Mouse (Mus musculus) lung, postnatal 14 days (tissue): ENCODE measurements around the gene 9430015G10Rik.

Experiments used
- DNase-seq: peaks from one replicate; pipeline ENCODE4 v3.0.0; 2021

9430015G10Rik gene

GRCm38 (mm10) chr4:156109570-156110331 lies at the start of gene 9430015G10Rik:
Gene 9430015G10Rik, plus strand, starts transcription at chr4:156109982.
- DNase-seq = peak; percentile 97

- no peak for DNase-seq
These were observed 45.8 kb upstream of the 9430015G10Rik start for GRCm38 (mm10) chr4:156063861-156064509.

GRCm38 (mm10) chr4:156064510-156064897 lies 45.3 kb upstream of the 9430015G10Rik start:
- DNase-seq = no peak

- no peak for DNase-seq
These were observed 44.5 kb upstream of the 9430015G10Rik start for GRCm38 (mm10) chr4:156065156-156065894.

GRCm38 (mm10) chr4:156067256-156067949 lies 42.4 kb upstream of the 9430015G10Rik start:
- DNase-seq = no peak

- DNase-seq = no peak
These were observed 40.1 kb upstream of the 9430015G10Rik start for GRCm38 (mm10) chr4:156069701-156070100.

GRCm38 (mm10) chr4:156070276-156070675 lies 39.5 kb upstream of the 9430015G10Rik start:
- DNase-seq = no peak

GRCm38 (mm10) chr4:156070716-156071115 lies 39.1 kb upstream of the 9430015G10Rik start:
- no peak for DNase-seq

- DNase-seq = no peak
These were observed 32.8 kb upstream of the 9430015G10Rik start for GRCm38 (mm10) chr4:156076911-156077382.

GRCm38 (mm10) chr4:156077499-156078301 lies 32.1 kb upstream of the 9430015G10Rik start:
- peak; percentile 82 for DNase-seq

GRCm38 (mm10) chr4:156082621-156083234 lies 27.1 kb upstream of the 9430015G10Rik start:
- DNase-seq = no peak

- peak; percentile 46 for DNase-seq
These were observed 26.4 kb upstream of the 9430015G10Rik start for GRCm38 (mm10) chr4:156083348-156083747.

- no peak for DNase-seq
These were observed 25.5 kb upstream of the 9430015G10Rik start for GRCm38 (mm10) chr4:156084096-156084879.

- DNase-seq = no peak
These were observed 24.5 kb upstream of the 9430015G10Rik start for GRCm38 (mm10) chr4:156085256-156085655.

- DNase-seq = no peak
These were observed 22.2 kb upstream of the 9430015G10Rik start for GRCm38 (mm10) chr4:156087398-156088087.

GRCm38 (mm10) chr4:156091236-156091635 lies 18.5 kb upstream of the 9430015G10Rik start:
- no peak for DNase-seq

GRCm38 (mm10) chr4:156092765-156093164 lies 17.0 kb upstream of the 9430015G10Rik start:
- no peak for DNase-seq

- no peak for DNase-seq
These were observed 16.0 kb upstream of the 9430015G10Rik start for GRCm38 (mm10) chr4:156093758-156094157.

- DNase-seq = no peak
These were observed 13.6 kb upstream of the 9430015G10Rik start for GRCm38 (mm10) chr4:156096191-156096590.
